Mouse (Mus musculus) lung, adult 2 months (tissue): ENCODE results near the gene Mpi. TPM values are rescaled to one million over a fixed set of nuclear protein-coding genes. Genes with fewer than 3 reads are reported as not detected.

Experiments
- DNase-seq: peaks from one replicate; pipeline ENCODE4 v3.0.0; 2022
- H3K4me1 ChIP-seq: fragments of 200-500 bp; 2 replicates; pipeline ENCODE4 v1.6.1; 2011; ENCODE audit warnings: low read length; ENCODE audit not compliant: control insufficient read depth, insufficient read depth
- H3K4me3 ChIP-seq: fragments of 200-500 bp; replicated peaks from 2 replicates; pipeline ENCODE3; 2011; ENCODE audit warnings: low read depth, mild to moderate bottlenecking, control low read depth, low read length; ENCODE audit errors: extremely low read depth
- CTCF ChIP-seq: fragments of 200-500 bp; IDR thresholded peaks from 2 replicates; pipeline ENCODE4 v1.5.1; 2011; ENCODE audit warnings: mild to moderate bottlenecking, low read length, control low read depth; ENCODE audit not compliant: insufficient read depth
- POLR2A ChIP-seq: fragments of 200-500 bp; IDR thresholded peaks from 2 replicates; pipeline ENCODE4 v1.6.1; 2011; ENCODE audit warnings: low read depth, mild to moderate bottlenecking, control low read depth, low read length, borderline replicate concordance; ENCODE audit errors: extremely low read depth
- WGBS: fragments of 180-500 bp; shearing (Covaris S2); methylation state at CpG from one replicate; pipeline ENCODE4 v1.1.7; 2018; 5-methylcytosine and 5-hydroxymethylcytosine counted together
- polyA plus RNA-seq: library from polyadenylated mRNA; depleted of rRNA; stranded (reverse); fragments of >200 nt; gene quantifications from 2 replicates; pipeline ENCODE4 v1.2.3, GENCODE M21; 2012

Gene Mpi
- polyA plus RNA-seq, 1 experiment = 28.4 TPM

GRCm38 (mm10) chr9:57590726-57591125 lies 38.2 kb upstream of the Mpi start:
- H3K4me1 ChIP-seq = peaks cover 4% of the 10 kb centered on the region; the same call in 1 of the 2 replicates
- no peak overlapping the region for H3K4me3 ChIP-seq
- no peak for DNase-seq
- TF ChIP-seq CTCF (no peak), POLR2A (no peak)
- WGBS = 44% methylated on average over 5 of the region's 5 CpGs

- peak; percentile 25; the same call in 1 of the 2 replicates for TF ChIP-seq POLR2A
- no peak for TF ChIP-seq CTCF
- DNase-seq = peak; percentile 84
- Histone ChIP-seq H3K4me1 (peaks cover 4% of the 10 kb centered on the region; the same call in 1 of the 2 replicates), H3K4me3 (peak within 1 kb of the TSS; percentile 84)
- under 1% methylated on average over 58 of the region's 58 CpGs for WGBS
Measured at GRCm38 (mm10) chr9:57589224-57590126, 36.9 kb upstream of the Mpi start, which contains the start of gene Ulk3. Gene Ulk3 (plus strand): TSS chr9:57589452.

GRCm38 (mm10) chr9:57584991-57585390 lies 32.4 kb upstream of the Mpi start:
- 76% methylated on average over 3 of the region's 3 CpGs for WGBS
- DNase-seq = no peak
- H3K4me3 ChIP-seq = no peak overlapping the region
- H3K4me1 ChIP-seq = peaks cover 2% of the 10 kb centered on the region; the same call in 1 of the 2 replicates
- TF ChIP-seq CTCF = no peak
- TF ChIP-seq POLR2A = no peak

GRCm38 (mm10) chr9:57577144-57577849 lies 24.7 kb upstream of the Mpi start:
- 68% methylated on average over 6 of the region's 6 CpGs for WGBS
- no peak for DNase-seq
- no peaks in the 10 kb centered on the region for H3K4me1 ChIP-seq
- no peak for TF ChIP-seq CTCF
- TF ChIP-seq POLR2A = no peak
- no peak overlapping the region for H3K4me3 ChIP-seq

- Histone ChIP-seq H3K4me1 (no peaks in the 10 kb centered on the region), H3K4me3 (no peak overlapping the region)
- WGBS = 51% methylated on average over 3 of the region's 3 CpGs
- TF ChIP-seq POLR2A = no peak
- TF ChIP-seq CTCF = no peak
- no peak for DNase-seq
Measured at GRCm38 (mm10) chr9:57575577-57575976, 23.0 kb upstream of the Mpi start.

GRCm38 (mm10) chr9:57574397-57574796 lies 21.8 kb upstream of the Mpi start:
- Histone ChIP-seq H3K4me3 (no peak overlapping the region), H3K4me1 (no peaks in the 10 kb centered on the region)
- TF ChIP-seq POLR2A (no peak), CTCF (no peak)
- no peak for DNase-seq

GRCm38 (mm10) chr9:57568500-57568899 lies 15.9 kb upstream of the Mpi start:
- Histone ChIP-seq H3K4me3 (no peak overlapping the region), H3K4me1 (0 out of 2 replicates have a peak, but pooled peaks cover 3% of the 10 kb centered on the region)
- TF ChIP-seq CTCF (no peak), POLR2A (no peak)
- DNase-seq = no peak
- WGBS = 89% methylated on average over 6 of the region's 6 CpGs

- 63% methylated on average over 8 of the region's 8 CpGs for WGBS
Measured at GRCm38 (mm10) chr9:57566846-57567245, 14.3 kb upstream of the Mpi start.

GRCm38 (mm10) chr9:57565741-57566221 lies 13.2 kb upstream of the Mpi start:
- TF ChIP-seq POLR2A = no peak
- no peak for DNase-seq
- H3K4me1 ChIP-seq = peaks cover 14% of the 10 kb centered on the region

More at GRCm38 (mm10) chr9:57566846-57567245, 14.3 kb upstream of the Mpi start:
- Histone ChIP-seq H3K4me3 (no peak overlapping the region), H3K4me1 (peaks cover 11% of the 10 kb centered on the region)
- no peak for TF ChIP-seq POLR2A
- TF ChIP-seq CTCF = no peak
- DNase-seq = no peak

More at GRCm38 (mm10) chr9:57565741-57566221, 13.2 kb upstream of the Mpi start:
- H3K4me3 ChIP-seq = no peak overlapping the region
- WGBS = 32% methylated on average over 10 of the region's 10 CpGs
